Mouse (Mus musculus) myocyte (in vitro differentiated cells): Measurements from ENCODE around the gene Comt. TPM values are rescaled to one million over a fixed set of nuclear protein-coding genes. Genes with fewer than 3 reads are reported as not detected.

Experiments
- H3K27me3 ChIP-seq: one replicate; pipeline ENCODE4 v1.6.1; 2011; ENCODE audit not compliant: control insufficient read depth, insufficient read depth, insufficient read length
- H3K36me3 ChIP-seq: one replicate; pipeline ENCODE4 v1.6.1; 2011; ENCODE audit not compliant: control insufficient read depth, insufficient read depth
- H3K4me2 ChIP-seq: one replicate; pipeline ENCODE4 v1.6.1; 2011; ENCODE audit warnings: low read depth, control low read depth
- H3K4me3 ChIP-seq: one replicate; pipeline ENCODE4 v1.5.1; 2011; ENCODE audit warnings: mild to moderate bottlenecking, control low read depth, moderate library complexity
- H3K79me2 ChIP-seq: one replicate; pipeline ENCODE4 v1.6.1; 2011; ENCODE audit not compliant: control insufficient read depth, insufficient read depth
- H3ac ChIP-seq: one replicate; pipeline ENCODE4 v1.6.1; 2011; ENCODE audit not compliant: control insufficient read depth, insufficient read length
- CEBPB ChIP-seq: IDR thresholded peaks from 2 replicates; pipeline ENCODE4 v1.6.1; 2011; ENCODE audit warnings: mild to moderate bottlenecking, moderate library complexity; ENCODE audit not compliant: poor library complexity, insufficient read depth, severe bottlenecking
- E2F4 ChIP-seq: IDR thresholded peaks from one replicate; pipeline ENCODE4 v1.6.1; 2011; ENCODE audit warnings: mild to moderate bottlenecking, control low read depth, moderate library complexity; ENCODE audit not compliant: insufficient read depth
- MAX ChIP-seq: IDR thresholded peaks from one replicate; pipeline ENCODE4 v1.6.1; 2011; ENCODE audit warnings: low read depth, mild to moderate bottlenecking, control low read depth
- MYOD1 ChIP-seq, 3 experiments: IDR thresholded peaks; one replicate each; pipeline ENCODE4 v1.6.1; 2011; ENCODE audit warnings: control low read depth in 2 of 3, low read depth in 2 of 3, mild to moderate bottlenecking in 2 of 3, moderate library complexity in 1 of 3; ENCODE audit not compliant: insufficient read length in 2 of 3, control insufficient read depth in 1 of 3
- MYOG ChIP-seq, 3 experiments: IDR thresholded peaks; one replicate each; pipeline ENCODE4 v1.6.1; 2011; ENCODE audit warnings: control low read depth in 2 of 3, low read depth in 2 of 3, mild to moderate bottlenecking in 2 of 3; ENCODE audit not compliant: insufficient read length in 2 of 3, control insufficient read depth in 1 of 3, insufficient read depth in 1 of 3
- POLR2A ChIP-seq: IDR thresholded peaks from one replicate; pipeline ENCODE4 v1.6.1; 2011; ENCODE audit warnings: low read depth, mild to moderate bottlenecking, control low read depth, moderate library complexity; ENCODE audit not compliant: insufficient read length
- POLR2AphosphoS2 ChIP-seq: IDR thresholded peaks from one replicate; pipeline ENCODE4 v1.6.1; 2011; ENCODE audit warnings: low read depth, control low read depth; ENCODE audit not compliant: insufficient read length
- REST ChIP-seq: IDR thresholded peaks from one replicate; pipeline ENCODE4 v1.6.1; 2011; ENCODE audit warnings: mild to moderate bottlenecking, control low read depth, moderate library complexity; ENCODE audit not compliant: insufficient read depth, insufficient read length
- SRF ChIP-seq: IDR thresholded peaks from one replicate; pipeline ENCODE4 v1.6.1; 2011; ENCODE audit warnings: low read depth; ENCODE audit not compliant: control insufficient read depth, insufficient read length
- TCF12 ChIP-seq: IDR thresholded peaks from one replicate; pipeline ENCODE4 v1.6.1; 2011; ENCODE audit warnings: mild to moderate bottlenecking, control low read depth; ENCODE audit not compliant: poor library complexity, insufficient read depth, severe bottlenecking
- TCF3 ChIP-seq: IDR thresholded peaks from one replicate; pipeline ENCODE4 v1.6.1; 2011; ENCODE audit warnings: low read depth, control low read depth; ENCODE audit not compliant: insufficient read length
- USF1 ChIP-seq: IDR thresholded peaks from one replicate; pipeline ENCODE4 v1.6.1; 2011; ENCODE audit warnings: low read depth, mild to moderate bottlenecking, control low read depth, moderate library complexity
- polyA plus RNA-seq: library from polyadenylated mRNA; unstranded; fragments of >200 nt; fragmentation: generic; extraction: Trizol; gene quantifications from one replicate; pipeline ENCODE4 v1.2.1, GENCODE M21; 2012; ENCODE audit warnings: missing spikeins

Gene Comt
- polyA plus RNA-seq, 1 experiment, result 93.6 TPM

GRCm38 (mm10) chr16:18418756-18419602 is 7.7 kb downstream of the Comt start:
- H3K4me2 ChIP-seq, result no peak overlapping the region
- no peaks in the 10 kb centered on the region for H3K27me3 ChIP-seq
- H3K4me3 ChIP-seq, result no peak overlapping the region
- peaks cover 14% of the 10 kb centered on the region for H3K79me2 ChIP-seq
- H3K36me3 ChIP-seq, result peaks cover 6% of the 10 kb centered on the region
- TF ChIP-seq POLR2A (no peak), TCF12 (no peak), E2F4 (no peak), TCF3 (no peak), CEBPB (no peak), USF1 (no peak), MYOD1 (IDR thresholded peaks at IDR 0.05; ENCODE audit: control insufficient read depth in 1 of 3, insufficient read length in 2 of 3, low read depth in 2 of 3) (no peak), SRF (no peak), REST (no peak), MAX (no peak), POLR2AphosphoS2 (no peak), MYOG (IDR thresholded peaks at IDR 0.05; ENCODE audit: control insufficient read depth in 1 of 3, insufficient read depth in 1 of 3, insufficient read length in 2 of 3, low read depth in 2 of 3) (no peak)
- no peak overlapping the region for H3ac ChIP-seq

GRCm38 (mm10) chr16:18417491-18417890 is 9.2 kb downstream of the Comt start:
- peaks cover 14% of the 10 kb centered on the region for H3K79me2 ChIP-seq
- H3K36me3 ChIP-seq, result peaks cover 6% of the 10 kb centered on the region
- H3K27me3 ChIP-seq, result no peaks in the 10 kb centered on the region
- TF ChIP-seq POLR2A (no peak), POLR2AphosphoS2 (no peak), SRF (no peak), E2F4 (no peak), CEBPB (no peak), MAX (no peak), TCF3 (no peak), TCF12 (no peak), USF1 (no peak)
- H3K4me2 ChIP-seq, result no peak overlapping the region
- no peak overlapping the region for H3K4me3 ChIP-seq
- no peak overlapping the region for H3ac ChIP-seq

- Histone ChIP-seq H3K4me3 (no peak overlapping the region), H3ac (no peak overlapping the region), H3K79me2 (peaks cover 14% of the 10 kb centered on the region), H3K4me2 (peak overlapping the region; percentile 71), H3K27me3 (no peaks in the 10 kb centered on the region), H3K36me3 (peaks cover 6% of the 10 kb centered on the region)
- TF ChIP-seq MYOD1 (IDR thresholded peaks at IDR 0.05; ENCODE audit: control insufficient read depth in 1 of 3, insufficient read length in 2 of 3, low read depth in 2 of 3) (no peak), SRF (no peak), POLR2AphosphoS2 (no peak), E2F4 (no peak), MAX (no peak)
These were observed 9.8 kb downstream of the Comt start for GRCm38 (mm10) chr16:18416837-18417236.

GRCm38 (mm10) chr16:18416094-18416761 is 10.4 kb downstream of the Comt start:
- Histone ChIP-seq H3K4me3 (no peak overlapping the region), H3K36me3 (peaks cover 6% of the 10 kb centered on the region), H3ac (no peak overlapping the region), H3K27me3 (no peaks in the 10 kb centered on the region), H3K4me2 (peak overlapping the region; percentile 71), H3K79me2 (peaks cover 14% of the 10 kb centered on the region)
- TF ChIP-seq MAX, result no peak
- TF ChIP-seq USF1, result no peak
- TF ChIP-seq CEBPB, result peak; percentile 94

GRCm38 (mm10) chr16:18413032-18413816 is 13.4 kb downstream of the Comt start:
- peaks cover 13% of the 10 kb centered on the region for H3K36me3 ChIP-seq
- no peak overlapping the region for H3K4me3 ChIP-seq
- H3K4me2 ChIP-seq, result no peak overlapping the region
- no peak overlapping the region for H3ac ChIP-seq
- H3K27me3 ChIP-seq, result no peaks in the 10 kb centered on the region
- TF ChIP-seq POLR2AphosphoS2 (no peak), POLR2A (no peak), E2F4 (no peak), TCF12 (no peak)
- peaks cover 14% of the 10 kb centered on the region for H3K79me2 ChIP-seq
